Comparison of ENCODE assay signal across 8 mouse cellular contexts in genomic region chr4:83302887-83303827, GRCm38 (mm10). TPM values are rescaled to one million over a fixed set of nuclear protein-coding genes. Genes with fewer than 3 reads are reported as not detected.
DNase-seq lines count a peak whose midpoint lies in the region; ATAC-seq lines count a peak whose summit lies in the region.

No protein-coding gene starts in this region.

- H3K4me1 ChIP-seq in embryonic facial prominence, embryonic 10.5 days, result peaks cover 20% of the 10 kb centered on the region
- peaks cover 17% of the 10 kb centered on the region; the same call in 1 of the 2 replicates for H3K4me1 ChIP-seq in limb, embryonic 13.5 days
- no peaks in the 10 kb centered on the region for H3K4me1 ChIP-seq in midbrain, embryonic 16.5 days (ENCODE audit: control insufficient read depth, insufficient read depth, low read length)

- no peak overlapping the region for H3K27ac ChIP-seq in embryonic facial prominence, embryonic 10.5 days (replicated peaks)
- H3K27ac ChIP-seq in limb, embryonic 13.5 days, result no peak overlapping the region
- no peak overlapping the region for H3K27ac ChIP-seq in midbrain, embryonic 16.5 days (ENCODE audit: low read length)

- WGBS in embryonic facial prominence, embryonic 10.5 days, result 38% methylated on average over 13 of the region's 13 CpGs
- 31% methylated on average over 13 of the region's 13 CpGs for WGBS in limb, embryonic 13.5 days
- WGBS in midbrain, embryonic 16.5 days, result 39% methylated on average over 13 of the region's 13 CpGs

- peak overlapping the region; percentile 36 for H3K4me2 ChIP-seq in limb, embryonic 13.5 days (replicated peaks)
- no peak overlapping the region for H3K4me2 ChIP-seq in midbrain, embryonic 16.5 days (ENCODE audit: low read length)

- ATAC-seq in limb, embryonic 13.5 days (ENCODE audit: low FRiP score, low read depth), result peak; percentile 42; the same call in 1 of the 2 replicates
- peak; percentile 80 for ATAC-seq in midbrain, embryonic 16.5 days

- no peaks in the 10 kb centered on the region for H3K36me3 ChIP-seq in embryonic facial prominence, embryonic 10.5 days (replicated peaks)
- H3K36me3 ChIP-seq in limb, embryonic 13.5 days, result no peaks in the 10 kb centered on the region; the same call in 1 of the 2 replicates
- no peaks in the 10 kb centered on the region for H3K36me3 ChIP-seq in midbrain, embryonic 16.5 days (ENCODE audit: control insufficient read depth, insufficient read depth, low read length)

- no peaks in the 10 kb centered on the region for H3K9me3 ChIP-seq in embryonic facial prominence, embryonic 10.5 days
- H3K9me3 ChIP-seq in limb, embryonic 13.5 days, result no peaks in the 10 kb centered on the region
- H3K9me3 ChIP-seq in midbrain, embryonic 16.5 days (replicated peaks; ENCODE audit: control insufficient read depth, low read length, poor library complexity, severe bottlenecking), result no peaks in the 10 kb centered on the region

- no peak overlapping the region for H3K4me3 ChIP-seq in embryonic facial prominence, embryonic 10.5 days
- no peak overlapping the region for H3K4me3 ChIP-seq in limb, embryonic 13.5 days
- H3K4me3 ChIP-seq in midbrain, embryonic 16.5 days (ENCODE audit: low read depth, low read length), result no peak overlapping the region

- H3K27me3 ChIP-seq in embryonic facial prominence, embryonic 10.5 days (replicated peaks; ENCODE audit: low read depth, poor library complexity, severe bottlenecking), result no peaks in the 10 kb centered on the region
- H3K27me3 ChIP-seq in limb, embryonic 13.5 days, result no peaks in the 10 kb centered on the region
- no peaks in the 10 kb centered on the region for H3K27me3 ChIP-seq in midbrain, embryonic 16.5 days (ENCODE audit: control insufficient read depth, insufficient read depth, low read depth, low read length)

- peak; percentile 85 for DNase-seq in CD4-positive helper T cell, adult 2 months (ENCODE audit: low read depth, low spot score)
- peak; percentile 84 for DNase-seq in adrenal gland, postnatal 14 days
- DNase-seq in embryonic facial prominence, embryonic 10.5 days (ENCODE audit: low spot score), result peak; percentile 55
- DNase-seq in heart, adult 9 months (ENCODE audit: low spot score in 2 of 2), result peak; percentile 71 to 83
- DNase-seq in kidney, adult 8-10 months, result peak; percentile 78 to 82
- peak; percentile 59 to 73 for DNase-seq in spleen, postnatal 36 days (ENCODE audit: low spot score in 2 of 2)

- no peak overlapping the region for H3K9ac ChIP-seq in limb, embryonic 13.5 days
- H3K9ac ChIP-seq in midbrain, embryonic 16.5 days (ENCODE audit: low read depth, low read length), result no peak overlapping the region

RNA-seq across cellular contexts. Expression of gene Ttc39b, which starts 20.9 kb away (rescaled TPM):
- 18.7 and 19.1 TPM in 2 replicates for total RNA-seq in adrenal gland, postnatal 14 days (2021)
- polyA plus RNA-seq in embryonic facial prominence, embryonic 10.5 days (2016; fragmentation: Nextera tagmentation; extraction: Ambion mirVana), result 1.6 and 2.4 TPM in 2 replicates
- polyA plus RNA-seq in limb, embryonic 13.5 days (2015; fragmentation: Nextera tagmentation; extraction: Ambion mirVana), result 1.7 and 1.9 TPM in 2 replicates
- polyA plus RNA-seq in midbrain, embryonic 16.5 days (2015; fragmentation: Nextera tagmentation; extraction: Ambion mirVana), result 5.9 and 7.1 TPM in 2 replicates
